Mouse (Mus musculus) spleen, adult 2 months (tissue): ENCODE data around the gene Dnaja1. TPM values are rescaled to one million over a fixed set of nuclear protein-coding genes. Genes with fewer than 3 reads are reported as not detected.

Experiments used
- DNase-seq, 2 experiments: peaks; one replicate each; pipeline versions ENCODE4 v3.0.0 to v3.0.0-alpha.2; 2012 to 2021; ENCODE audit warnings: low spot score in 2 of 2, low read depth in 1 of 2
- H3K27ac ChIP-seq: fragments of 200-500 bp; 2 replicates; pipeline ENCODE4 v1.5.1; 2012; ENCODE audit warnings: low read length, inconsistent platforms; ENCODE audit not compliant: insufficient read depth
- H3K27me3 ChIP-seq: fragments of 200-500 bp; 2 replicates; pipeline ENCODE4 v1.6.1; 2012; ENCODE audit warnings: mild to moderate bottlenecking, moderate library complexity, low read length, inconsistent platforms; ENCODE audit not compliant: control insufficient read depth, insufficient read depth
- H3K36me3 ChIP-seq: fragments of 200-500 bp; 2 replicates; pipeline ENCODE4 v1.6.1; 2012; ENCODE audit warnings: mild to moderate bottlenecking, low read length, inconsistent platforms; ENCODE audit not compliant: control insufficient read depth, insufficient read depth
- H3K4me1 ChIP-seq: fragments of 200-500 bp; 2 replicates; pipeline ENCODE4 v1.6.1; 2011; ENCODE audit warnings: inconsistent platforms; ENCODE audit not compliant: control insufficient read depth, insufficient read depth, insufficient read length
- H3K4me3 ChIP-seq: fragments of 200-500 bp; 2 replicates; pipeline ENCODE4 v1.5.1; 2011; ENCODE audit warnings: mild to moderate bottlenecking, inconsistent platforms; ENCODE audit not compliant: insufficient read depth, insufficient read length; ENCODE audit errors: extremely low read depth
- CTCF ChIP-seq: fragments of 200-500 bp; IDR thresholded peaks from 2 replicates; pipeline ENCODE4 v1.5.1; 2011; ENCODE audit warnings: mild to moderate bottlenecking, inconsistent platforms; ENCODE audit not compliant: insufficient read depth, insufficient read length, insufficient replicate concordance; ENCODE audit errors: extremely low read depth
- POLR2A ChIP-seq: fragments of 200-500 bp; IDR thresholded peaks from 2 replicates; pipeline ENCODE4 v1.6.1; 2011; ENCODE audit warnings: low read depth, low read length, inconsistent platforms
- WGBS: fragments of 180-500 bp; shearing (Covaris S2); methylation state at CpG from one replicate; pipeline ENCODE4 v1.1.7; 2018; 5-methylcytosine and 5-hydroxymethylcytosine counted together
- polyA plus RNA-seq: library from polyadenylated mRNA; depleted of rRNA; stranded (reverse); fragments of >200 nt; gene quantifications from 2 replicates; pipeline ENCODE4 v1.2.3, GENCODE M21; 2012

Gene Dnaja1
- polyA plus RNA-seq, 1 experiment: 4.1 TPM

DNA sequence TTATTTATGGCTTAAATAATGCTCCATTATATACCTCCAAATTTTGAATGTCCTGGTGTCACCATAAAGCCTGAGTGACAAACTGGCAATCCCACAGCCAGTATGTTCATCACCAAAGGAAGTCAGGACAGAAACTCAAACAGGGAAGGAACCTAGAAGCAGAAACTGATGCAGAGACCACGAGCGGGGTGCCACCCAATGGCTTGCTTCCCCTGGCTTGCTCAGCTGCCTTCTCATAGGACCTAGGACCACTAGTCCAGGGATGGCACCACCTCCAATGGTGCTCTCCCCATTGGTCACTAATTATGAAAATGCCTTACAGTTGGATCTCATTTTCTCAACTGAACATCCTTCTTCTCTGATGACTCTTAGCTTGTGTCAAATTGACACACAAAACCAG, 38.6 kb upstream of the Dnaja1 start:
- no peak for DNase-seq
- Histone ChIP-seq H3K4me3 (no peak overlapping the region), H3K4me1 (no peaks in the 10 kb centered on the region), H3K36me3 (peaks cover 15% of the 10 kb centered on the region), H3K27me3 (no peaks in the 10 kb centered on the region), H3K27ac (no peak overlapping the region)
- 59% methylated on average over 2 of the region's 2 CpGs for WGBS
- TF ChIP-seq CTCF: no peak
- no peak for TF ChIP-seq POLR2A

DNA sequence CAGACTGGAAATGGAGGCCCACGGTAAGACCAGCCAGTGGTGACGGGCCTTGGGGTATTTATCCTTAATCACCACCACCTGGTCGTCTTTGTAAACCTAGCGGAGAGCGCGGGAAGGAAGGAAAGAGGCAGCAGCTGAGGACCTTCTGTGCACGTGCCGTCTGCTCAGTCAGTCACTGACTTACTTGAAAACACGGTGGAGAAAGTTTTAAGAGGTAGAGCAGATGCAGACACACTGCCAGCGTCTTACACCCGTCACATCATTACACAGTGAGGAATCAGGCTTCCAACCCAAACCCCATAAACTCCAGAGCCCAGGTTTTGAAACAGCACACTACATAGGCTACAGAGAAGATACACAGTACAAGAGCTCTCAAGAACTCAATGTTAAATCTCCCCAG, 30.9 kb upstream of the Dnaja1 start:
- TF ChIP-seq CTCF (no peak), POLR2A (no peak)
- Histone ChIP-seq H3K27ac (no peak overlapping the region), H3K36me3 (peaks cover 34% of the 10 kb centered on the region), H3K4me1 (no peaks in the 10 kb centered on the region), H3K4me3 (no peak overlapping the region), H3K27me3 (no peaks in the 10 kb centered on the region)
- 92% methylated on average over 11 of the region's 11 CpGs for WGBS
- DNase-seq: no peak

DNA sequence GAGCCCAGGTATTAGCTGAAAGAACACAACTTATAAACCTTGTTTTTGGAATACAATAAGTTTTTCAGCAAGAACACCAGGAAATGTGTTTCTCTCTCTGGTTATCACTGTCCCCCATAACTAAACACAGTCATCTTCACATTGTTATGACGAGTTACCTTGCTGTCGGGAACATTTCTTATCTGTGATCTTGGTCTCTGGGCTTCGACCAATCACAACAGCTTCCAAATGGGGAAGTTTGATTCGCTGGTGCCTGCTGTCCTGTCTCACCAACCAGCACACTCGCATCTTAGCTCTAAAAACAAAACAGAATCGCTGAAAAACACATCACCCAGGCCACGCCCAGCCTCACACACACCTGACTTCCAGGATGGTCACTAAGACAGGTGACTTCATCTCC, 24.9 kb upstream of the Dnaja1 start:
- TF ChIP-seq POLR2A: no peak
- Histone ChIP-seq H3K4me3 (no peak overlapping the region), H3K27ac (no peak overlapping the region), H3K36me3 (peaks cover 22% of the 10 kb centered on the region), H3K4me1 (no peaks in the 10 kb centered on the region), H3K27me3 (no peaks in the 10 kb centered on the region)
- WGBS: 70% methylated on average over 7 of the region's 7 CpGs
- DNase-seq: no peak

DNA sequence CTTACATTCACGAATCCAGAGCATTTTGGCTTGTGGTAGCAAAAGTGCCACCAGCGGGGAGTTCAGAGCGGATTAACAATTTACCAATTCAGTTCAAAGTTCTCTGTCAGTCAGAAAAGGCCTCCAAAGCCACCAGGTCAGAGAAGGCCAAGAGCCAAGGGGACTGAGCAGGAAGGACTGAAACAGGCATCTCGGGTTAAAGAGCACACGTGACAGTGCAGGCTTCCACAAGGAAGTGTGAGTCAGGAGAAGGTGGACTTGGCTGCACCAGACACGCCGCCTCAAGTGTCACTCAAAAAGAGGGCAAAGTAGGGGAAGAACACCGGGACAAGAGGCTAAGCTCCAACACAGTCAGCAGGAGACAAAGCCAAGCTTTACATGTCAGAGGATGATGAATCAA, 21.7 kb upstream of the Dnaja1 start:
- Histone ChIP-seq H3K4me3 (no peak overlapping the region), H3K27me3 (no peaks in the 10 kb centered on the region), H3K36me3 (peaks cover 7% of the 10 kb centered on the region), H3K4me1 (no peaks in the 10 kb centered on the region), H3K27ac (no peak overlapping the region)
- TF ChIP-seq POLR2A: no peak
- no peak for TF ChIP-seq CTCF
- 90% methylated on average over 8 of the region's 8 CpGs for WGBS
- DNase-seq: no peak

DNA sequence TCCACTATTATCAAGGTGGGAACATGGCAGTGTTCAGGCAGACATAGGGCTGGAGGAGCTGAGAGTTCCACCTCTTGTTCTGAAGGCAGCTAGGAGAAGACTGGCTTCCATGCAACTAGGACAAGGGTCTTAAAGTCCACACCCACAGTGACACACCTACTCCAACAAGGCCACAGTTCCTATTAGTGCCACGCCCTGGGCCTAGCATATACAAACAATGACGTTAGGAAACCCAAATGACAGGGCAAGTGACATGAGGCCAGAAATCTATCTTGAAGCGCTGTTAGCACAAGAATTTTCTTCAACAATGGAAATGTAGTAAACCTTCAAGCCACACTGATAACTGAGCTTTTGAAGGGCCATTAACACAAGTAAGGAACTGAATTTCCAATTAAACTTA, 20.2 kb upstream of the Dnaja1 start:
- TF ChIP-seq CTCF (no peak), POLR2A (no peak)
- no peaks in the 10 kb centered on the region for H3K4me1 ChIP-seq
- WGBS: 89% methylated on average over 3 of the region's 3 CpGs
- H3K4me3 ChIP-seq: no peak overlapping the region
- no peak overlapping the region for H3K27ac ChIP-seq
- 0 out of 2 replicates have a peak, but pooled peaks cover 1% of the 10 kb centered on the region for H3K36me3 ChIP-seq
- no peak for DNase-seq
- no peaks in the 10 kb centered on the region for H3K27me3 ChIP-seq

DNA sequence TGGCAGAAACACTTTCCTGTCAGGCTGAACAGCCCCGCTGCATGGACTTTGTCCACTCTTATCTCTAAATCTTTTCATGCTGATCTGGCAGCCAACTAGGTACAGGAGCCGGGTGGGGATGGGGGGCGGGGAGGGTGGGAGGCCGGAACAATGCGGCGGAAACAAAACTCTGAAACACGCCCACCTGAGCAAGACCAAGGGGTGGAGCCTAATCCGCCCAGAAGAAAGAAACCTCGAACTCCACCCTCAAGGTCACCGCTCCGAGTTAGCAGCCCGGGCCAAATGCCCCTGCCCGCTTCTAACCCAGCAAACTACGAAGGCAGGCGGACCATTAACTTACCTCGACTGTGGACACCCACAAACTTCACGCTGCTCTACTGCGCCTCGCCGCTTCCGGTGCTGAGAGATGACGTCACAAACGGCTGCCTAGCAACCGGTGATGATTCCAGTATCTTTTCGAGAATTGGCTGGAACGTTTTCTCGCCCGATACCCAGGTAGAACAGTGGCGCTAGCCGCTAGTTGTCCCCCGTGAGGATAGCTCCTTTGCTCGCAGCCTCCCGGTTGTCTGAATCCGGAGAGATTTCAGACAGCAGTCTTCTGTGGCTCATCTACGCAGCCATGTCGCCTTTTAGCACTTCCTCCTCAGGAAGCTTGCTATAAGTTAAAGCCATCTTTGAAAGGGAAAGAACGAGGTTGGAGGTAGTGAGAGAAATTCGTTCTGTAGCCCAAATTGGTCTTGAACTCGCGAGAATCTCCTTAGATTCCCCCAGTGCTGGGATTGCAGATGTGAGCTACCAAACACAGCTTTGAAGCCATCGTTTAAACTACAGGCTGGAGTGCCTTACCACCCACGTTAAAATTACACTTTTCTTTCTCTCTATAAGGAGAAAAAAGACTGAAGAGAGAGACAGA, 18.9 kb upstream of the Dnaja1 start, which contains the start of gene Aptx:
Gene Aptx, minus strand, starts transcription at position 398 of the 913 bp plus-strand sequence.
- TF ChIP-seq CTCF: peak; percentile 17; the same call in 1 of the 2 replicates
- peak; percentile 73 for TF ChIP-seq POLR2A
- under 1% methylated on average over 42 of the region's 42 CpGs for WGBS
- Histone ChIP-seq H3K4me1 (no peaks in the 10 kb centered on the region), H3K4me3 (peak within 1 kb of the TSS; percentile 95), H3K27me3 (no peaks in the 10 kb centered on the region), H3K36me3 (no peaks in the 10 kb centered on the region), H3K27ac (peak within 1 kb of the TSS; percentile 100)
- DNase-seq: peak; percentile 93 to 94

DNA sequence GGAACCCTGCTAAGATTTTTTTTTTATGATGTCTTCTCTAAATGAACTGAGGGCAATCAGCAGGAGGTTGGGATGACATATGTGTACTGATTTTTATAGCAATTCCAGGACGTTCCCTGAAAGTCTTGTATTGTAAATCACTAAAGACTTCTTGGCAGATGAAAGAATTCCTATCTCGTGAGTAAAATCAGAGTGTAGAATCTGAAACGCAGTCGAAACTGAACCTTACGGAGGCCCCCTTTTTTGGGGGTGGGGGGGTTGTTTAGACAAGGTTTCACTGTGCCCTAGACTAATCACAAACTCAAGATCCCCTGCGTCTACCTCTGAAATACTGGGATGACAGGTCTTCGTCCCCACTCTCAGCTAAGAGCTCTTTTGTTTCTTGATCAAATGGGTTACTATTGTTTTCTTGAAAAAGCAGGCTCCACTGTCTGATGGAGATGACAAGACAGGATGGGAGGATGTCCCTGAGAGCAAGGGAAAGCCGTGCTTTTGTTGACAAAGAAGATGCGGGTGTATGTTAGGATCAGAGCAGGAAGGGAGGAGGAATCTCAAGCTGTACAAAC, 18.2 kb upstream of the Dnaja1 start:
- Histone ChIP-seq H3K4me1 (no peaks in the 10 kb centered on the region), H3K4me3 (no peak overlapping the region; the same call in 1 of the 2 replicates), H3K27ac (peak overlapping the region; percentile 100), H3K27me3 (no peaks in the 10 kb centered on the region), H3K36me3 (no peaks in the 10 kb centered on the region)
- no peak for DNase-seq
- WGBS: 42% methylated on average over 9 of the region's 9 CpGs
- no peak for TF ChIP-seq POLR2A
- TF ChIP-seq CTCF: no peak
